Mouse (Mus musculus) limb, embryonic 15.5 days (tissue): ENCODE data around the gene Fam25c. TPM values are rescaled to one million over a fixed set of nuclear protein-coding genes. Genes with fewer than 3 reads are reported as not detected.
"Not testable (repeated sequence)": the region's sequence is repeated elsewhere in the genome, so short reads cannot be mapped to it uniquely, and the experiment has no call there.

ENCODE experiments used
- ATAC-seq: fragments of 200-750 bp; cut with Nextera tagmentation; 2 replicates; pipeline ENCODE4 v1.8.0; 2017; ENCODE audit warnings: low read depth, moderate TSS enrichment; ENCODE audit not compliant: insufficient number of reproducible peaks, low FRiP score, low TSS enrichment
- H3K27ac ChIP-seq: fragments of 300-500 bp; sonication (generic); 2 replicates; pipeline ENCODE4 v1.5.1; 2015; ENCODE audit warnings: moderate library complexity, mild to moderate bottlenecking, inconsistent platforms
- H3K27me3 ChIP-seq: fragments of 300-500 bp; sonication (generic); 2 replicates; pipeline ENCODE4 v1.6.1; 2015; ENCODE audit warnings: inconsistent platforms
- H3K36me3 ChIP-seq: fragments of 300-500 bp; sonication (generic); 2 replicates; pipeline ENCODE4 v1.6.1; 2015; ENCODE audit warnings: inconsistent platforms
- H3K4me1 ChIP-seq: fragments of 300-500 bp; sonication (generic); 2 replicates; pipeline ENCODE4 v1.6.1; 2015; ENCODE audit warnings: inconsistent platforms
- H3K4me2 ChIP-seq: fragments of 300-500 bp; sonication (generic); 2 replicates; pipeline ENCODE4 v1.6.1; 2015; ENCODE audit warnings: mild to moderate bottlenecking, inconsistent platforms
- H3K4me3 ChIP-seq: fragments of 300-500 bp; sonication (generic); 2 replicates; pipeline ENCODE4 v1.5.1; 2015; ENCODE audit warnings: mild to moderate bottlenecking, inconsistent platforms
- H3K9ac ChIP-seq: fragments of 300-500 bp; sonication (generic); 2 replicates; pipeline ENCODE4 v1.6.1; 2015; ENCODE audit warnings: inconsistent platforms
- H3K9me3 ChIP-seq: fragments of 300-500 bp; sonication (generic); 2 replicates; pipeline ENCODE4 v1.6.1; 2016; ENCODE audit warnings: inconsistent platforms
- WGBS: fragments of 180-500 bp; shearing (Covaris S2); methylation state at CpG from one replicate; pipeline ENCODE4 v1.1.7; 2015; 5-methylcytosine and 5-hydroxymethylcytosine counted together
- polyA plus RNA-seq: library from polyadenylated mRNA; unstranded; fragments of >200 nt; fragmentation: Nextera tagmentation; extraction: Ambion mirVana; gene quantifications from 2 replicates; pipeline ENCODE4 v1.2.1, GENCODE M21; 2015

Gene Fam25c
- polyA plus RNA-seq, 1 experiment from 2014 or later = 171 TPM

DNA sequence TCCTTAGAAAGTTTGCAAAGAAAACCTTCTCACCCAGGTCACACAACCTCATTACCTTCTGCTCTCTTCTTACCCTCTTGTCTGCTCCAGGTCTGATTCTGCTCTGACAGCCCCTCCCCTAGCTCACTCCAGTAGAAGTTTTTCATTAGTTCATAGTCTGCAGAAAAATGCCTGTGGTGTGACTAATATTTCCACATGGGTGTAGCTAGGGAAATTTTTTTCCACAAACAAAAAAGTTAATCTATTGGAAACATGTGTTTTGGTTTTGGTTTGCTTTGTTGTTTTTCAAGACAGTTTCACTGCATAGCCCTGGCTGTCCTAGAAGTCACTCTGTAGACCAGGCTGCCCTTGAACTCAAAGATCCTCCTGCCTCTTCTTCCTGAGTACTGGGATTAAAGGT, 37.1 kb downstream of the Fam25c start:
- H3K4me1 ChIP-seq = peaks cover 2% of the 10 kb centered on the region
- no peak overlapping the region for H3K4me2 ChIP-seq
- H3K9ac ChIP-seq = no peak overlapping the region
- peaks cover 22% of the 10 kb centered on the region for H3K36me3 ChIP-seq
- no peak overlapping the region for H3K4me3 ChIP-seq
- ATAC-seq = no peak
- no peaks in the 10 kb centered on the region for H3K27me3 ChIP-seq
- H3K9me3 ChIP-seq = no peaks in the 10 kb centered on the region
- H3K27ac ChIP-seq = no peak overlapping the region

DNA sequence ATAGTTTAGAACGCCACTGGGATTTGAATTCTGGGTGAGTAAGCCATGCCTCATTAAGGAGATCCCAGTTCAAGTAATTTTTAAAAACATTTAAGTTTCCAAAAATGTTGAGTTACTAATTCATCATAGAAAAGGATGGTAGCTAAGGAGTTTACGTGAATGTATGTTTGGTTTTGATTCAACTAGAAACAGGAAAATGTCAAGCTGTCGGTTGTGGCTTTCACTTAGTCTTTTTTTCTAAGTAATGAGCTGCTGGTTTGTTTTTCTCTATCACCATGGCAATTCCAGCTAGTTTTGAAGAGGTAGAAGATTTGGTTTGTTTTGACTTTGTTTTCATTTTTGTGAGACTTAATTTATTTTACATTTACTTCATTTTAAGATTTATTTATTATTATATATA, 37.8 kb downstream of the Fam25c start:
- Histone ChIP-seq H3K9ac (no peak overlapping the region), H3K9me3 (no peaks in the 10 kb centered on the region), H3K27ac (no peak overlapping the region), H3K4me3 (no peak overlapping the region), H3K36me3 (peaks cover 19% of the 10 kb centered on the region), H3K27me3 (no peaks in the 10 kb centered on the region), H3K4me2 (no peak overlapping the region), H3K4me1 (peaks cover 4% of the 10 kb centered on the region)
- no peak for ATAC-seq
- 74% methylated on average over 3 of the region's 3 CpGs for WGBS

DNA sequence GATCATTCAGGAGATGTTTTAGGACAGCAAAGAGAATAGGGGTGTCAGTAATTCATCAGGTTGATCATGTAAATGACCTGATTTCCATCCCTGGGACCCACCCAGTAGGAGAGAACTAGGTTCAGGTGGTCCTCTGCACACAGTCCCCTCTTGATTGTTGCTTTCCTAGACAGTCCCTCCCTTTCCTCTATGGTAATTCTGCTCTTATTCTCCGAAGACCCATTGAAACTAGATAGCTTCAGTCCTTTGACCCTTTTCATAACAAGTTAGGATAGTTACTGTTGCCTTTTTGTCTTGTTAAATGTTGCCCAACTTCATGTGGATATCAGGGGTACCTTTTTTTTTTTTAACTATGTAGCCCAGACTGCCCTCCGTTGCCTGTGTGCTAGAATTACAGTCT, 38.9 kb downstream of the Fam25c start:
- Histone ChIP-seq H3K4me1 (peaks cover 9% of the 10 kb centered on the region), H3K4me2 (no peak overlapping the region), H3K4me3 (no peak overlapping the region), H3K36me3 (peaks cover 15% of the 10 kb centered on the region), H3K27ac (no peak overlapping the region), H3K27me3 (no peaks in the 10 kb centered on the region), H3K9ac (no peak overlapping the region), H3K9me3 (no peaks in the 10 kb centered on the region)
- no peak for ATAC-seq
- WGBS = 87% methylated on average over 2 of the region's 2 CpGs

DNA sequence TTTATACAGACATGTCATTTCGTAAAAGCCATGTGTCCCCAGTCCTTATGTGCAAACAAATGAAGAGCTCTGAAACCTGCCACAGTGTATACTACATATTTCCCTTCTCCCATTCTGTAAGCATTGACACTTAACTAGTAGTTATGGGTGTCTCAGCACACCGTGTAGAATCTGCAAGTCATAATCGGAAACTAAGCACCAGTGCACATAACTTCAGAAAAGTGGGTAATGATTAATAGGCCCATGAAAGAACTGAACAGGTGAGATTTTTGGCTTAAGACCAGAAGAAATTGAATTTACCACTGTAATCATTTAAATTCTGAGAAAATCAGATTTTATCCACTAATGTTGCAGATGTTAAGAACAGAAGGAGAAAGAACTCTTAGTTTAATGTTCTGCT, 40.4 kb downstream of the Fam25c start:
- H3K4me1 ChIP-seq = peaks cover 9% of the 10 kb centered on the region
- H3K27me3 ChIP-seq = no peaks in the 10 kb centered on the region
- peaks cover 5% of the 10 kb centered on the region; the same call in 1 of the 2 replicates for H3K36me3 ChIP-seq
- no peak overlapping the region for H3K9ac ChIP-seq
- no peaks in the 10 kb centered on the region for H3K9me3 ChIP-seq
- no peak overlapping the region for H3K4me3 ChIP-seq
- H3K4me2 ChIP-seq = no peak overlapping the region
- H3K27ac ChIP-seq = no peak overlapping the region
- 52% methylated on average over 3 of the region's 3 CpGs for WGBS
- ATAC-seq = no peak

DNA sequence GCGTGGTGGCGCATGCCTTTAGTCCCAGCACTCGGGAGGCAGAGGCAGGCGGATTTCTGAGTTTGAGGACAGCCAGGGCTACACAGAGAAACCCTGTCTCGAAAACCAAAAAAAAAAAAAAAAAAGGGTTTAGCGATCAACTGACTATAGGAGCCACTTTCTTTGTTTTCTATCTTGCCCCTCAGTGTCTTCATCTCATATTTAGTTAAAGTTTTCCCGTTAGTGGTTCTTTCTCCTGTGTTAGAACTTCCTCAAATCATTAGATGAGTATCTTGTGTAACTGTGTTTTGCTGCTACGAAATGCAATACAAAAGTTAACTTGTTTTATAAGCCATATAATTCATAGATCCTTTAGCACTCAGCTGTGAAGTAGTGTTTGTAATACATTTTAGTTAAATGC, 40.9 kb downstream of the Fam25c start:
- not testable (repeated sequence) for H3K4me1 ChIP-seq, ATAC-seq, H3K27me3 ChIP-seq

DNA sequence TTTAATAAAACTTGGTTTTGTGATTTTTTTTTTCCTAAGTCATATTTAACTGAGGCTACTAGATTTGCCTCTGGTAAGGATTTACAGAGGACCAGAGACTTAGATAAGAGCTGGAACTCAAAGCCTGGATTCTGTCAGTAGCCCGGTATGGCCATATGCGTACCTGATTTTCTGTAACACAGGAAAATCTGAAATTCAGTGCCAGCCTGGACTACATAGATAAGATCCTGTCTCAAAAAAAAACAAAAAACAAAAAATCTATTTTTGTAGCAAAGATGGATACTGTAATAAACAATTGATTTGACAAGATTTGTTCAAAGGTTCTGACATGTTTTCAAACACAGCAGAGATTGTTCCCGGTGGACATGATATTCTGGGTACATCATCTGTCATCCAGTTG, 41.6 kb downstream of the Fam25c start:
- ATAC-seq = no peak
- H3K4me2 ChIP-seq = no peak overlapping the region
- H3K27me3 ChIP-seq = no peaks in the 10 kb centered on the region
- H3K36me3 ChIP-seq = no peaks in the 10 kb centered on the region
- no peaks in the 10 kb centered on the region for H3K9me3 ChIP-seq
- peaks cover 9% of the 10 kb centered on the region for H3K4me1 ChIP-seq
- H3K4me3 ChIP-seq = no peak overlapping the region
- no peak overlapping the region for H3K9ac ChIP-seq
- H3K27ac ChIP-seq = no peak overlapping the region
- WGBS = 93% methylated on average over 3 of the region's 3 CpGs

More for the DNA sequence above, 40.9 kb downstream of the Fam25c start:
- not testable (repeated sequence) for H3K4me2 ChIP-seq, H3K4me3 ChIP-seq, H3K9ac ChIP-seq, H3K27ac ChIP-seq, H3K9me3 ChIP-seq, H3K36me3 ChIP-seq
- WGBS = 89% methylated on average over 8 of the region's 8 CpGs

DNA sequence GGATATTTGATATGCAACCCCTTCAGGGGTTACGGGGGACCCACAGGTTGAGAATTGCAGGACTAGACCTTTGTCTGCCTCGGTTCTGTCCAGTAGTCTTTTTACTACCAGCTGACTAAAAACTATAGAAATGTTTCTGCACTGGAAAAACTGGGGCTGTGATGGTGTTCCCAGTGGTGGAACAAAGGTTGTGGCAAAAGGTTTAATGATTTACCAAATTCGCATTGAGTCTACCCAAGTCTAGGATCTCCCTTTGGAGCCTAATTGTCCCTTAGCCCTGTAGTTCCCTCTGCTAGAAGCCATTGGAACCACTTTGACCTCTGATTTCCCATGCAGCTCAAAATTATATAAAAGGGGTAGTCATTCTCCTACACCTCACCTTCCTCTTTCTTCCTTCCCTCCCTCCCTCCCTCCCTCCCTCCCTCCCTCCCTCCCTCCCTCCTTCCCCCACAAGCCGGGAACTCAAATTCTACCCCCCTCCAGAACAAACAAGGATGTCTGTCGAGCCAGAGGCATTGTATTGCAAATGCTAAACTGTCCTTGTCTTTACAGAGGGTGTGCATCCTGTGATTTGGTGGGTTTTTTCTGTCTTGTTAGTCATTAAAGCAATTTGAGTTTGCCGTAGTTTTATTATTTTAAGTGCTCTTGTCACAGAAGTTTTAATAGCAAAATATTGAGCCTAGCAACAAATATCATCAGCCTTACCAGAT, 42.7 kb downstream of the Fam25c start:
- Histone ChIP-seq H3K9me3 (no peaks in the 10 kb centered on the region), H3K9ac (no peak overlapping the region), H3K4me2 (peak overlapping the region; percentile 68), H3K27ac (no peak overlapping the region), H3K4me1 (peaks cover 9% of the 10 kb centered on the region), H3K36me3 (no peaks in the 10 kb centered on the region), H3K27me3 (no peaks in the 10 kb centered on the region), H3K4me3 (peak overlapping the region; percentile 90)
- no peak for ATAC-seq
- 18% methylated on average over 5 of the region's 6 CpGs for WGBS

DNA sequence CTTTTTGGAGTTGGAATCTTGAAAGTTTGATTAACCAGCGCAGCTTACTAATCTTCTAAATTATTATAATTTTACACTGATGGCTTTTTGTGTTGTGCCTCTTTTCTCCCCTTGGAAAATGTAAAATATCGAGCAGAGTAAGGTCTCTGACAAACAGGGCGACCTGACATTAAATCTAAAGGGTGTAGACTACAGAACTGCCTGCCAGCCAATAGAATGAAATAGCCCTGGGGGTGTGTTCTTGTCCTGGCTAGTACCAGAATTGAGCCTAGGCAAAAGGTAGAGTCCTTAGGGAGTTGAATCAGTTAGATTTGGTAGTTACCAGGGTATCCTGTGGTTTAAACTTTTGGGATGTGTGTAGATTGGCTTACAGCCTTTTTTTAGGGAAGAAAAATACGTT, 43.5 kb downstream of the Fam25c start:
- peaks cover 9% of the 10 kb centered on the region for H3K4me1 ChIP-seq
- no peak overlapping the region for H3K27ac ChIP-seq
- ATAC-seq = no peak
- H3K9ac ChIP-seq = peak overlapping the region; percentile 98
- H3K36me3 ChIP-seq = no peaks in the 10 kb centered on the region
- H3K27me3 ChIP-seq = no peaks in the 10 kb centered on the region
- H3K4me3 ChIP-seq = peak overlapping the region; percentile 90
- WGBS = 2% methylated on average over 4 of the region's 4 CpGs
- peak overlapping the region; percentile 68 for H3K4me2 ChIP-seq
- H3K9me3 ChIP-seq = no peaks in the 10 kb centered on the region

DNA sequence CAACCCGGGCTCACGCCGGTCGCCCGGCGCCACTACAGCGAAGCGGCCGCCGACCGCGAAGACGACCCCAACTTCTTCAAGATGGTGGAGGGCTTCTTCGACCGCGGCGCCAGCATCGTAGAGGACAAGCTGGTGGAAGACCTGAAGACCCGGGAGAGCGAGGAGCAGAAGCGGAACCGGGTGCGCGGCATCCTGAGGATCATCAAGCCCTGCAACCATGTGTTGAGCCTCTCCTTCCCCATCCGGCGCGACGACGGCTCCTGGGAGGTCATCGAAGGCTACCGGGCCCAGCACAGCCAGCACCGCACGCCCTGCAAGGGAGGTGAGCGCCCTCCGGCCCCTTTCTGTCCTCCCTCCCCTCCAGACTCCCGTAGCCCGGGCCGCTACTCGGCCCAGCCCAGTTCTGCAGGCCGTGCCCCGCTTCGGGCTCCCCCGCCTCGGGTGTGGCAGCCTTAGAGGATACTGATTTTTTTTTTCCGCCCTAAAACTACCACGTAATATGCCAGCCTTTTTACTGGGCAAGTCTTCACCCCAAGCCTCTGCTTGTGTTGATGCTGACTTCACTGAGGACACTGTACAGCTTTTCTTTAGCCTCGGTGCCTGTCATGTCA, 44.1 kb downstream of the Fam25c start:
- Histone ChIP-seq H3K27me3 (no peaks in the 10 kb centered on the region), H3K9me3 (no peaks in the 10 kb centered on the region), H3K27ac (peak overlapping the region; percentile 97), H3K36me3 (no peaks in the 10 kb centered on the region), H3K4me2 (peak overlapping the region; percentile 68), H3K9ac (peak overlapping the region; percentile 98), H3K4me1 (peaks cover 9% of the 10 kb centered on the region), H3K4me3 (peak overlapping the region; percentile 90)
- under 1% methylated on average over 47 of the region's 47 CpGs for WGBS
- ATAC-seq = no peak

DNA sequence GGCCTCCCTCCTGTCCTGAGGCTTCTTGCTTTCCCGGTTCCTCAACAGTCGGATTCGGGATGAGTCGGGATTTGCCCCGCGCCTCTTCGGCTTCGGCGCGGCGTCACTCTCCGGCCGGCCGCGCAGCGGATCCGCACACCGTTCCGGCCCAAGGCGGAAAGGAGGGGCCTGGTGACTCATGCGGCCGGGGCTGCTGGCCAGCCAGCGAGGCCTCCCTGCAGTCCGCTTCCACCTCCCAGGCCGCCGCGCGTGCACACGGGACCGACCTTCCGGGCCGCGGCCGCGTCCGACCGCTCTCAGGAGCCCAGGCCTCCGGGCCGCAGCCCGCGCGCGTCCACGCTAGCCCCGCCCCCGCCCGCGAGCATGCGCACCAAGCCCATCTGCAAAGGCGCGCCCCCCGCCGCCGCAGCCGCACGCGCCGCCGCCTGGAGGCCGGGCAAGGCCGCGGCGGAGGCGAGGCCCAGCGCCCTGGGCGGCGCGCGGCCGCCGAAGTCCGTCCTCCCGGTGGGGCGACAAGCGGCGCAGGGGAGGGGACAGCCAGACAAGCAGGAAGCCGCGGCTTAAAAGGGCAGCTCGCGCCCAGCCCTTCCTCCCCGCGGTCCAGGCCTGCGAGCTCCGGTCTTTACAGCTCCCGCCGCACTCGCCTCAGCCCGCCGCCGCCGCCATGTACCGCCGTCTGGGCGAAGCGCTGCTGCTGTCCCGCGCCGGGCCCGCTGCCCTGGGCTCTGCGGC, 44.8 kb downstream of the Fam25c start, which contains the start of the genes Shld2 and Glud1:
Shld2 (minus strand) TSS at position 260 of the 732 bp plus-strand sequence.
Glud1 (plus strand) TSS at position 494 of the 732 bp plus-strand sequence.
- under 1% methylated on average over 98 of the region's 100 CpGs for WGBS

DNA sequence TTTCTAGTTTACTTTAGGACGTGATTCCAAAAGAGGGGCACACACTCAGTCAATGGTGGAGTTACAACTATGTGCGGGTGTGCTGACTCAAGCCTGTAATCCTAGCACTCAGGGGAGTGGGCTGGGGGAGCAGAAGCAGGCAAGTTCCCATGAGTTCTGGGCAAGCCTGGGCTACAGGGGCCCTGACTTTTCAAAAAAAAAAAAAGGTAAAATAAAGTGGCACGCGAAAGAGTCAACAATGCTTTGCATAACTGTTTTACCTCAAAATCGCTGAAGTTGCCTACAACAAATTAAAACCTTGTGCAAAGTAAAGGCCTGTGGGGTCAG, 45.4 kb downstream of the Fam25c start:
- no peaks in the 10 kb centered on the region for H3K9me3 ChIP-seq
- H3K9ac ChIP-seq = peak overlapping the region; percentile 98
- H3K4me3 ChIP-seq = peak overlapping the region; percentile 90
- no peaks in the 10 kb centered on the region for H3K36me3 ChIP-seq
- WGBS = 6% methylated on average over 5 of the region's 5 CpGs
- no peak for ATAC-seq
- H3K27me3 ChIP-seq = no peaks in the 10 kb centered on the region
- H3K27ac ChIP-seq = peak overlapping the region; percentile 97
- H3K4me1 ChIP-seq = peaks cover 9% of the 10 kb centered on the region
- H3K4me2 ChIP-seq = peak overlapping the region; percentile 68

More for the DNA sequence above, 44.8 kb downstream of the Fam25c start, which contains the start of the genes Shld2 and Glud1:
- Histone ChIP-seq H3K4me2 (peak within 1 kb of the TSS; percentile 68), H3K27me3 (no peaks in the 10 kb centered on the region), H3K9me3 (no peaks in the 10 kb centered on the region), H3K4me1 (peaks cover 9% of the 10 kb centered on the region), H3K4me3 (peak within 1 kb of the TSS; percentile 90), H3K27ac (peak within 1 kb of the TSS; percentile 97), H3K36me3 (no peaks in the 10 kb centered on the region), H3K9ac (peak within 1 kb of the TSS; percentile 98)
- peak; percentile 96 for ATAC-seq

DNA sequence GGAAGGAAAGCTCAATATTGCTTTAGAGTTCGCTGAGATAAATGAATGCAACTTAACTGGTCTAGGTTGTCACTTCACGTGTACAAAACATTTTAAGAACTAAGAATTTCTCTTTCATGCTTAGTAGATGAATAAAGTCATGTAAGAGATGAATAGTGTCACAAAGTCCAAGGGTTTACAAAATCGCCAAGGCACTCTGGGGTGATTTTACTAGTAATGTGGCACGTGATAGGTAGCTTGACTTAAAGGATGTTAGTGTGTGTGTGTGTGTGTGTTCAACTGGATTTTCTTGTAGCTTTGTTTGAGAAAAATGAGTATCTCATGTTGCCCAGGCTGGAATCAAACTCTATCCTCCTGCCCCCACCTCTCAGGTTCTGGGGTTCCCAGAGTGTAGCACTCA, 46.0 kb downstream of the Fam25c start:
- Histone ChIP-seq H3K36me3 (no peaks in the 10 kb centered on the region), H3K4me2 (no peak overlapping the region), H3K9me3 (no peaks in the 10 kb centered on the region), H3K4me3 (no peak overlapping the region; the same call in 1 of the 2 replicates), H3K9ac (no peak overlapping the region), H3K27me3 (no peaks in the 10 kb centered on the region), H3K27ac (no peak overlapping the region), H3K4me1 (peaks cover 9% of the 10 kb centered on the region)
- WGBS = 91% methylated on average over 4 of the region's 4 CpGs
- ATAC-seq = no peak
